Mouse (Mus musculus) CD4-positive, CD25-positive, alpha-beta regulatory T cell, adult 2 months (primary cell): Measurements from ENCODE around the gene Gm20503.
A peak's percentile ranks its signal among the peaks of the same experiment; 100 is the strongest.

Experiments
- DNase-seq: peaks from one replicate; pipeline ENCODE4 v3.0.0-alpha.2; 2012; ENCODE audit warnings: low read depth, low spot score

The Gm20503 gene

GRCm38 (mm10) chr4:59007016-59007415 is 4.0 kb downstream of the Gm20503 start:
- DNase-seq: no peak

- DNase-seq: no peak
Observed at GRCm38 (mm10) chr4:59007974-59008373, 5.0 kb downstream of the Gm20503 start.

DNA sequence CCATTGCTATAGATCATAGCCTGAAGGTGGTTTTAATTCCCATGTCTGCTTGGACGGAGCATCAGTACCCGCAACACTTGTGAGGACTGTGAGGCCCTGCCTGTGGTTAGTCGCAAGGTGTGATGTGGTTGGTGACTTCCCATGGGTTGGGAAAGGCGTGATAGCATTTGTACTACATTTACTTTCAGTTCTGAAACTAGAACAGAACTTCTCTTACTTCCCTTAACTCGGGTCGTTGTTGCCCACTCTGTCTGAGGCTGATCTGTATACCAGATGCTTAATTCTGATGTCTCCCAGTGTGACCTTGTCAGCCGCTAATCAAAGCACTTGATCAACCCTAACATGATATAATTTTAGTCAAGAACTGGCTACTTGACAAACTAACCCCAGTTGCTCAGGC is 6.2 kb downstream of the Gm20503 start:
- DNase-seq: peak; percentile 62

DNA sequence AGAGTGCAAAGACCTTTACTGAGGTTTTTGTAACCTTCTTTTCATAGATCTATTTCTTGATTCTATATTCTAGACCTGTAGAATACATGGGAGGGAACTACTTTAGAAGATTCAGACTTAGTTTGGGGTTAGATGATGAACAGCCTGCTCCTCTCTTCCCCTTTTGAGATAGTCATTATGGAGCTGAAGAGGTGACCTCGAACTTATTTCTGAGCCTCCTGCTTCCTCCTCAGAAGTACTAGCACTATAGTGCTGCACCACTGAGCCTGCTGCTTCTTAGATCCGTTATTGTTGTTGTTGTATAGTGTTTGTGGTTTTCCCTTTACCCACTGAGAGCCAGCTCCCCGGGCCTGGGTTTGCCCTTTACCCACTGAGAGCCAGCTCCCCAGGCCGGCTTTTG is 6.7 kb downstream of the Gm20503 start:
- DNase-seq: peak; percentile 10

GRCm38 (mm10) chr4:59011446-59011845 is 8.4 kb downstream of the Gm20503 start:
- DNase-seq: no peak

- DNase-seq: no peak
Observed at GRCm38 (mm10) chr4:59015181-59015580, 12.2 kb downstream of the Gm20503 start.

GRCm38 (mm10) chr4:59016922-59017321 is 13.9 kb downstream of the Gm20503 start:
- DNase-seq: no peak

DNA sequence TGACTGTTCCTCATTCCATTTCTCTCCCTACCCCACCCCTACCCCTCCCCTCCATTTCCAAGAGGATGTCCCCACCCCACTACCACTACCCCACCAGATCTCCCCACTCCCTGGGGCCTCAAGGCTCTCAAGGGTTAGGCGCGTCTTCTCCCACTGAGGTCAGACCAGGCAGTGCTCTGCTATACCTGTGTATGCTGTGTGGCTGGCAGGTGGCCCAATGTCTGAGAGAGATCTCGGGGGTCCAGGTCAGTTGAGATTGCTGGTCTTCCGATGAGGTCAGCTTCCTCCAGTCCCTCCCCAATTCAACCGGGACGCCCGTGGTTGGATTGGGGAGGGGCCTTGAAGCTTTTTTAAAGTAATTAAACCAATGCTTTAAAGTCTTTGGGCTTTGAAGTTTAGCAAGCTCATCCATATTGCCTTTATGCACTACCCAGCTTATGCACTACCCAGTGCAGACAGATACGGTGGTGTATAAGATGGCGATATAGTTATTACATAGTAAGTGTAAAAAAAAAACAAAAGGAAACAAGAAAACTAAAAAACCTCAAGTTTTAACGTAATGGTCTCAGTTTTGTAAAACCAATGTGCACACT is 31.4 kb downstream of the Gm20503 start:
- peak; percentile 19 for DNase-seq

GRCm38 (mm10) chr4:59034918-59035785 is 32.1 kb downstream of the Gm20503 start, which contains the start of gene Gng10:
Gng10 (plus strand) TSS chr4:59035088.
- peak; percentile 79 for DNase-seq

- peak; percentile 19 for DNase-seq
Observed at GRCm38 (mm10) chr4:59035786-59036350, 32.9 kb downstream of the Gm20503 start.

- DNase-seq: peak; percentile 88
Observed at GRCm38 (mm10) chr4:59036490-59037127, 33.6 kb downstream of the Gm20503 start.

- no peak for DNase-seq
Observed at GRCm38 (mm10) chr4:59037525-59037924, 34.5 kb downstream of the Gm20503 start.

DNA sequence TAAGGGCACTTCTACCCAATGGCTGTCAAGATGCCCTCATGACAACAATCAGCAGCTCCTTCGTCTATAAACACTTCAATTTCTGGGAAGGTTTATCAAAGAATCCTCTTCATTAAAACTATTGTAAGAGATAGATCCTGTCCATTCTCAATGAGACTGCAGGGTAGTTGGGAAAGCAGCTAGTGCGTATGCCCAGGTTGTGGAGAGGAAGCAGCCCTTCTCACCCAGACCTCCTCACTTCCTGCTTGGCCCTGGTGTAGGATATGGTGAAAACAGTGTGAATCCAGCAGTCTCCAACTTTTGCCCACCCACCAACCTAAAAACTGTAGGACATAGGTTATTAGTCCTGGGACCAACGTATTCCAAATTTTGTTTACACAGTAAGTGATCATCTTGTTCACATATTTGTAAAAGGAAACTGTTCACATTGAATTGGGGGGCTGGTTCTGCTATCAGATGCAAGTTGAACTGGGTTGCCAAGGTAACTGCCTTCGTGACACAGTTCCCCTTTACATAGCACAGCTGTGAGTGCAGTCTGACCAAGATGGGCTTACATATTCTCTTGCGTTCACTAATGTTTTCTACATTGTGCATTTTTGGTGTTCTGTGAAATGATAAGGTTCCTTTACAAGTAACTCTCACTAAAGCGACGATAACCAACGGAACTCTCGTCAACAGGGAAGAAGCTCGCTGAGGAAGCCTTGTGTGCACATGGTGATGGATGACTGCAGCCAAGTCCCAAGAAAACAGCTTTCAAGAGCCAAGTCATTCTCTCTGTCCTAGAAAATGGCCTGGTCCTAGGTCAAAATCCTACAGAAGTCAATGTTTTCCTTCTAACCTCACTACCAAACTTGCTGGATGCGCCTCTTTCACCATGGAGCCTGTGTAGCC is 37.6 kb downstream of the Gm20503 start:
- DNase-seq: no peak

- DNase-seq: no peak
Observed at GRCm38 (mm10) chr4:59043074-59043473, 40.1 kb downstream of the Gm20503 start.

- DNase-seq: no peak
Observed at GRCm38 (mm10) chr4:59043891-59044290, 40.9 kb downstream of the Gm20503 start.

GRCm38 (mm10) chr4:59047222-59047621 is 44.2 kb downstream of the Gm20503 start:
- no peak for DNase-seq

DNA sequence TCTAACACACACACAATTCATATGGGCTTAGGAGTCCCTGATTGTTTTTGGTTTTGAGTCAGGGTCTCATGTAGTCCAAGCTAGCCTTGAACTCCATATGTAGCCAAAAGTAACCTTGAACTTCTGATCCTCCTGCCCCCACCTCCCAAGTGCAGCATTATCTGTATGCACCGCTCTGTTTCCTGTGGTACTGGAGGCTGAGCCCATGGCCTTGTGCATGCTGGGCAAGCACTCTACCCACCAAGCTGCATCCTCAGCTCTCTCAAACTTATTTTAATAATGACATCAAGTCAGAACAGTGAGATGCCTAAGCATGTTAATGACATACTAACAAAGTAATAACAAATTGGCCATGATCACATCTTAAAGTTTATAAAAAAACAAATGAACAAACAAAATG is 48.1 kb downstream of the Gm20503 start:
- DNase-seq: no peak

DNA sequence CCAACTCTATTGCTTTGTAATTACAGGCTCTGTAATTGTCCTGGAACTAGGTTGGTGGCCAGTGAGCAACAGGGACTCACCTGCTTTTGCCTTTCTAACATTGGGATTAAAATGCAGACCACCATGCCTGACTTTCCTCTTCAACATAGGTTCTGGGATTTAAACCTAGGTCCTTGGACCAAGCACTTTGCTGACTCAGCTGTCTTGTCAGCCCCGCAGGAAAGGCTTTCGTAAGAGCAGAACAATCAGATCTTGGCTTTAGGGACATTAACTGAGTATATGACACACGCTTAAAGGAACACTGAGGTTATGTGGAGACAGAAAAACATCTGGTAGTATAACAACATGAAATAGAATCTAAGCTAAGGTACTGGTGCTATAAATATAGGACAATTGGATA is 54.9 kb downstream of the Gm20503 start:
- no peak for DNase-seq

DNA sequence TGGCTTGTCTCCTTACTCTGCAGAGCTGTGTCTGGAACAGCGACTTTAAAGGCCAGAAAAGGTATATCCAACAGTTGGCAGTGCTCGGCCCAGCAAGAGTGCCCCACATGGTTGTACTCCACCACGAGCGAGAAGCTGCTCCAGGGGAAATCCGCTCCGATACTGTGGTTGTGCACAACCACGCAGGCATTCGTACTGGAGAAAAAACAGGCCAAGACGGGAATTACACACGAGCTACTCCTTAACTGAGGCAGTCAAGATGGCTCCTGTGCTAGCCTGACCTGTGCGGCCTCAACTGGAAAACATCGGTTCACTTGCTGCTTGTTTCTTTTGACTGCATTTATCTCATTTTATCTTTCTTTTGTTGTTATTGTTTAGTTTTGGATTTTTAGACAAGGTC is 59.5 kb downstream of the Gm20503 start:
- DNase-seq: no peak

GRCm38 (mm10) chr4:59069276-59069675 is 66.3 kb downstream of the Gm20503 start:
- DNase-seq: no peak

GRCm38 (mm10) chr4:59083430-59083829 is 80.4 kb downstream of the Gm20503 start:
- DNase-seq: no peak
